Mouse (Mus musculus): ENCODE measurements around the gene Galr3.

DNA sequence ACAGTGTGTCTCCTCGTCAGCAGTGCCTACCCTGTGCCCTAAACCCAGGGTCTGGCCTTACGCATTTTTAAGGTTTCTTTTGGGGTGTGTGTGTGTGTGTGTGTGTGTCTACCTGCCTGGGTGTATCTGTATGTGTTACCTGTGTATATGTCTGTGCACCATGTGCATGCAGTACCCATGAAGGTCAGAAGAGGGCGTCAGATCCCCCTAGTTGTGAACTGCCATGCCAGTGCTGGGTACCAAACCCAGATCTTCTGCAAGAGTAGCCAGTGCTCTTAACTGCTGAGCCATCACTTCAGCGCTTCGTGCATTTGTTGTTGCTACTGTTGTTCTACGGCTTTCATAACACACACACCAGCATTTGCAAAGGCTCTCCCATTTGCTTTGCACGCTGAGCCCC lies 49.5 kb upstream of the Galr3 start:
- TF ChIP-seq GATA1 (IDR thresholded peaks at IDR 0.05; ENCODE audit: borderline replicate concordance, low read length) (no peak), FLI1 (IDR thresholded peaks at IDR 0.05; ENCODE audit: low read length) (no peak)

Measured in megakaryocyte, embryonic 14.5 days (primary cell).